Mouse (Mus musculus): ENCODE data around the gene Aip. TPM values are rescaled to one million over a fixed set of nuclear protein-coding genes. Genes with fewer than 3 reads are reported as not detected.
"Not testable (repeated sequence)": the region's sequence is repeated elsewhere in the genome, so short reads cannot be mapped to it uniquely, and the experiment has no call there.

Gene Aip
- polyA plus RNA-seq, 1 experiment from 2014 or later: 113 TPM

DNA sequence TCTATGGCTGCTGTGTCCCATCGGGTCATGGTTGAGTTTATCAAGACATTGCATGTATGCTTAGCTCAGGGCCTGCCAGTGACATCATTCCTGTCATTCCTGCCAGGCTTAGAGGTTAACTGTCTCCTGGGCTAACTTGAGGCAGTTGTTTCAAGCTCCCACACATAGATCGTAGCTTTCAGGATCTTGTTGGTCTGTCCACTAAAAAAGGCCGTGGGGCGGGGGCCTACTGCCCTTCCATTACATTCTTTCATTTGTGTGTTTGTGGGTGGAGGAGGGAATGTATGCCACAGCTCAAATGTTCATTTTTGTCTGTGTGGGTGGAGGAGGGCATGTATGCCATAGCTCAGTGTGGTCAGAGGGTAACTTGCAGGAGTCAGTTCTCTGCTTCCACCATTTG, 4.4 kb upstream of the Aip start:
- Histone ChIP-seq H3K9me3 (ENCODE audit: control insufficient read depth, low read length) (no peaks in the 10 kb centered on the region), H3K4me1 (ENCODE audit: control insufficient read depth, insufficient read depth, low read depth, low read length) (peaks cover 9% of the 10 kb centered on the region), H3K4me2 (ENCODE audit: low read length) (no peak overlapping the region), H3K27ac (ENCODE audit: low read depth, low read length) (no peak overlapping the region), H3K4me3 (ENCODE audit: low read length) (no peak overlapping the region), H3K36me3 (ENCODE audit: control insufficient read depth, insufficient read depth, low read length) (peaks cover 31% of the 10 kb centered on the region), H3K9ac (ENCODE audit: low read depth, low read length) (no peak overlapping the region), H3K27me3 (replicated peaks; ENCODE audit: control insufficient read depth, insufficient read depth, low read length) (no peaks in the 10 kb centered on the region)
- 93% methylated on average over 4 of the region's 4 CpGs for WGBS
- no peak for ATAC-seq

DNA sequence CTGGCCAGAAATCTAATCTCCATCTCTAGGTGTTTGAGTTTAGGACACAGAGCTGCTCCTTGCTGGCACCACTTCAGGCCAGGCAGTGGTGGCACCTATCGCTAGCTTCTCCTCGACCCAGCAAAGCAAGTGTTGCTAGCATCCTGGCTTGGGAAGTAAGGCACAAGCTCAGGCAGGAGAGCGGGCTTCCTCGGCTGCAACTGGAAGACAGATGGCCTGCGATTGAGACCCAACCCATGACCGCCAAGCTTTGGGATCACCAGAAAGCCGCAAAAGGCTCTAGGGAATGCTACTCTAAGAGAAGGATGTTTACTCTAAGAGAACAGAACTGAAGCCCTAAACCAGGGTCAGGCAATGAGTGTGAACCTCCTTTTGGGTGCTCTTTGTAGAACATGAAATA, 3.8 kb upstream of the Aip start:
- no peaks in the 10 kb centered on the region for H3K9me3 ChIP-seq (ENCODE audit: control insufficient read depth, low read length)
- H3K4me3 ChIP-seq (ENCODE audit: low read length): no peak overlapping the region
- H3K9ac ChIP-seq (ENCODE audit: low read depth, low read length): no peak overlapping the region
- H3K4me2 ChIP-seq (ENCODE audit: low read length): no peak overlapping the region
- H3K36me3 ChIP-seq (ENCODE audit: control insufficient read depth, insufficient read depth, low read length): peaks cover 31% of the 10 kb centered on the region
- H3K27ac ChIP-seq (ENCODE audit: low read depth, low read length): no peak overlapping the region
- peaks cover 9% of the 10 kb centered on the region for H3K4me1 ChIP-seq (ENCODE audit: control insufficient read depth, insufficient read depth, low read depth, low read length)
- no peaks in the 10 kb centered on the region for H3K27me3 ChIP-seq (replicated peaks; ENCODE audit: control insufficient read depth, insufficient read depth, low read length)
- no peak for ATAC-seq
- WGBS: 95% methylated on average over 7 of the region's 7 CpGs

DNA sequence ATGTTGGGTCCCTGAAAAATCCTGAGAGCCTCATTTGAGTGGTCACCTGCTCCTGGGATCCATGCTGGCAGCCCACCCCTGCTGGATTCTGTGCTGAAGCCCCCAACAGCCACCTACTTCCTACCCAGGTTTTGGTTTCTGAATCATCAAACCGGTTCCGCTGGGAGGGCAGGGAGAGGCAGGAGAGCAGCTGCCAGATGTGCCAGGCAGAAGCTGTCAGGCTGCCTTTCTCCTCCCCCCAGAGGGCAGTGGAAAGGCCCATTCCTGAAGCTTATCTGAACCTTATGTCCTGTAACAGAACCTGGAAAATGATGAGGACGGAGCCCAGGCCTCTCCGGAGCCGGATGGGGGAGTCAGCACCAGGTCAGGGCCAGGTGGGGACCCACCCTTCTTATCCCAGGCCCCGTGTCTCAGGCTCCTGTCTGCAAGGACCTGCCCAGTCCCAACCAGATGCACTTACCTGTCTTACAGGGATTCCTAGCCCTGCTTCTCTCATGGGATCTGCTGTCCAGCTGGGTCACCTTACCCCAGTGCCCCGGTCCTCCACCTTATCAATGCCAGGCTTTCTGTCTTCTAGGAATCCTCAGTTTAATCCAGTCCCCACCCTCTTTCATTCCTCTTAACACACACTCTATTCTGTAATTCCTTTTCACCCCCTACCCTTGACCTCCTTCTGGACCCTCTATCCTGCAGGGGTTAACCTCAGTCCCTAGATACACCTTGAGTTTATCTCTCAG, 1.3 kb upstream of the Aip start:
- H3K4me2 ChIP-seq (ENCODE audit: low read length): peak overlapping the region; percentile 67
- H3K36me3 ChIP-seq (ENCODE audit: control insufficient read depth, insufficient read depth, low read length): peaks cover 24% of the 10 kb centered on the region
- H3K27me3 ChIP-seq (replicated peaks; ENCODE audit: control insufficient read depth, insufficient read depth, low read length): no peaks in the 10 kb centered on the region
- ATAC-seq: no peak
- no peaks in the 10 kb centered on the region for H3K9me3 ChIP-seq (ENCODE audit: control insufficient read depth, low read length)
- peak overlapping the region; percentile 85 for H3K4me3 ChIP-seq (ENCODE audit: low read length)
- 70% methylated on average over 7 of the region's 7 CpGs for WGBS
- H3K27ac ChIP-seq (ENCODE audit: low read depth, low read length): no peak overlapping the region
- peaks cover 9% of the 10 kb centered on the region for H3K4me1 ChIP-seq (ENCODE audit: control insufficient read depth, insufficient read depth, low read depth, low read length)
- H3K9ac ChIP-seq (ENCODE audit: low read depth, low read length): peak overlapping the region; percentile 93

DNA sequence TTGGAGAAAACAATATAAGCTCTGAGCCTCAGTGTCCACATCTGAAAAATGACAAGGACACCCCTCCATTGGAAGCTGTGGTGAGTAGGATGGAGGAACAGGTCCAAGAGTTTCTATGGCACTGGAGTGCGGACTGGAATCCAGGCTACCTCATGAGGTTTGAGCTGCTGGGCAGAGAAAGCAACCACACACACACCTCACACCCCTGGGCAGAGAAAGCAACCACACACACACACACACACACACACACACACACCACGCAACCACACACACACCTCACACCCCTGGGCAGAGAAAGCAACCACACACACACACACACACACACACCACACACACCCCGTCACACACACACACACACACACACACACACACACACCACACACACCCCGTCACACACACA, 390 bp downstream of the Aip start:
- peak overlapping the region; percentile 85 for H3K4me3 ChIP-seq (ENCODE audit: low read length)
- not testable (repeated sequence) for H3K27me3 ChIP-seq (replicated peaks; ENCODE audit: control insufficient read depth, insufficient read depth, low read length); H3K9me3 ChIP-seq (ENCODE audit: control insufficient read depth, low read length)
- peaks cover 15% of the 10 kb centered on the region for H3K36me3 ChIP-seq (ENCODE audit: control insufficient read depth, insufficient read depth, low read length)
- peak; percentile 31 for ATAC-seq
- WGBS: 21% methylated on average over 2 of the region's 4 CpGs
- H3K4me2 ChIP-seq (ENCODE audit: low read length): peak overlapping the region; percentile 67
- peaks cover 16% of the 10 kb centered on the region for H3K4me1 ChIP-seq (ENCODE audit: control insufficient read depth, insufficient read depth, low read depth, low read length)
- H3K9ac ChIP-seq (ENCODE audit: low read depth, low read length): peak overlapping the region; percentile 93
- H3K27ac ChIP-seq (ENCODE audit: low read depth, low read length): peak overlapping the region; percentile 54

DNA sequence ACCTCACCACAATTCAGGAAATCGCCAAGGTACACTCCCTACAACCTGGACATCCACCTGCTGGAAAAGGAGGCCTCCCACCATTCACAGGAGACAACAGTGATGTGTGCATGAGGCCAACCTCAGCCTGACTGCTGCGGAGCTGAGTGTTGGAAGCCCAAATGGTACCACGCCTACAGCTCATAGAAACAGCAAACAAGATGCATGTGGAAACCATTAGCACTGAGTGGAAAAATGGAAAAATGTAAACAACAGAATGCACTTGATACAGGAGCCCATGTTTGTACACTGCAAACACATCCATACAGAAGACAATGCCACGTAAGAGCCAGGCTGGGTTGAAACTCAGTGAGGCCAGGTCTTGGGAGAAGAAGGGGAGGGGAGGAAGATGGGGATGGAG, 1.2 kb downstream of the Aip start:
- no peak overlapping the region for H3K4me2 ChIP-seq (ENCODE audit: low read length)
- H3K9ac ChIP-seq (ENCODE audit: low read depth, low read length): no peak overlapping the region
- H3K4me1 ChIP-seq (ENCODE audit: control insufficient read depth, insufficient read depth, low read depth, low read length): peaks cover 19% of the 10 kb centered on the region
- ATAC-seq: no peak
- WGBS: 85% methylated on average over 4 of the region's 4 CpGs
- no peaks in the 10 kb centered on the region for H3K9me3 ChIP-seq (ENCODE audit: control insufficient read depth, low read length)
- no peak overlapping the region for H3K4me3 ChIP-seq (ENCODE audit: low read length)
- H3K36me3 ChIP-seq (ENCODE audit: control insufficient read depth, insufficient read depth, low read length): peaks cover 8% of the 10 kb centered on the region
- no peak overlapping the region for H3K27ac ChIP-seq (ENCODE audit: low read depth, low read length)
- no peaks in the 10 kb centered on the region for H3K27me3 ChIP-seq (replicated peaks; ENCODE audit: control insufficient read depth, insufficient read depth, low read length)

DNA sequence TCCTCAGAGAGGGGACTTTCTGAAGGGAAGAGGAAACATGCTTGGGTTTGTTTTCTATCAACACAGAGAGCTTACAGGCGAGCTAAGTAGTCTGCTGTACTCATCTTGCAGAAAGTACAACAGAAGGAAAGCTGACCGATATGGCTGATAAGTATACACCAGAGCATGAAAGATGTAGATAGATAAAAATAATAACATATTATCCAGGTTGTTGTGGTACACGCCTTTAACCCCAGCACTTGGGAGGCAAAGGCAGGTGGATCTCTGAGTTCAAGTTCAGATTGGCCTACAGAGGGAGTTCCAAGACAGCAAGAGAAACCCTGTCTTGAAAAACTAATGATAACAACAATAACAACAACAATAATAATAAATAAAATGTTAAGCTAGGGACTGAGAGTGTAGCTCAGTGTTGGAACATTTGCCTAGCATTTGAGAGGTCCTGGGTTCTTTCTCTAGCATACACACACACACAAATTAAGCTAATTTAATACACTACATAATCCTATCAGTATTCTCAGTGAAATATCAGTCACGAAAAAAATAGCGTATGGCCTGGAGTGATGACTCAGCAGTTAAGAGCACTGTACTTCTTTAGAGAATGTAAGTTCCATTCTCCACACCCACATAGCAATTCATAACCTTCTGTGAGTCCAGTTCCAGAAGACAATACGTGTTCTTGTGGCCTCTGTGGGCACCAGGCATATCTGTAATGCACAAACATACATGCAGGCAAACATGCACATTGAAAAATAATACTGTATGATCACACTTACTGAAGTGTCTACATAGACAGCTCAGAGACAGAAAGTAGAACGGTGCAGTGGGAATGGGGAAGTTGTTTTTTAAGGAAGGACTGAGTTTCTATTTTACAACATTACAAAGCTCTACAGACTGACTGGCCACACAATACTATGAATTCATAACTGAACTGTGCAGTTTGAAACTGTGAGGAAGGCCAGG, 3.0 kb downstream of the Aip start:
- no peaks in the 10 kb centered on the region for H3K9me3 ChIP-seq (ENCODE audit: control insufficient read depth, low read length)
- no peak overlapping the region for H3K4me2 ChIP-seq (ENCODE audit: low read length)
- H3K27ac ChIP-seq (ENCODE audit: low read depth, low read length): no peak overlapping the region
- H3K9ac ChIP-seq (ENCODE audit: low read depth, low read length): no peak overlapping the region
- ATAC-seq: no peak
- WGBS: 84% methylated on average over 7 of the region's 7 CpGs
- peaks cover 3% of the 10 kb centered on the region; the same call in 1 of the 2 replicates for H3K36me3 ChIP-seq (ENCODE audit: control insufficient read depth, insufficient read depth, low read length)
- peaks cover 19% of the 10 kb centered on the region for H3K4me1 ChIP-seq (ENCODE audit: control insufficient read depth, insufficient read depth, low read depth, low read length)
- H3K4me3 ChIP-seq (ENCODE audit: low read length): no peak overlapping the region
- no peaks in the 10 kb centered on the region for H3K27me3 ChIP-seq (replicated peaks; ENCODE audit: control insufficient read depth, insufficient read depth, low read length)

DNA sequence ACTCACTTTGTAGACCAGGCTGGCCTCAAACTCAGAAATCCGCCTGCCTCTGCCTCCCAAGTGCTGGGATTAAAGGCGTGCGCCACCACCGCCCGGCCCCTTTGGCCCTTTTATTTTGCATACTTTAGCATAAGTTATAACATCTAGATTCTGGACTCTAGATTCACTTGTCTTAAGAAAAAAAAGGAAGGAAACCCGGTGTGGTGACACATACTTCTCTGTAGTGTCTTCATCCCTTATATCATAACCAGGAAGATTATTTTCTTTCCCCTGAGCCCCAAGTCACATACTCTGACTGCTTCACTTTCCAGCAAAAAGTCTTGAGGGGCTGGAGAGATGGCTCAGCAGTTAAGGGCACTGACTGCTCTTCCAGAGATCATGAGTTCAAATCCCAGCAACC, 3.8 kb downstream of the Aip start:
- not testable (repeated sequence) for H3K27ac ChIP-seq (ENCODE audit: low read depth, low read length); H3K4me3 ChIP-seq (ENCODE audit: low read length); ATAC-seq; H3K9me3 ChIP-seq (ENCODE audit: control insufficient read depth, low read length); H3K9ac ChIP-seq (ENCODE audit: low read depth, low read length); H3K27me3 ChIP-seq (replicated peaks; ENCODE audit: control insufficient read depth, insufficient read depth, low read length); H3K36me3 ChIP-seq (ENCODE audit: control insufficient read depth, insufficient read depth, low read length)
- Histone ChIP-seq H3K4me1 (ENCODE audit: control insufficient read depth, insufficient read depth, low read depth, low read length) (peaks cover 13% of the 10 kb centered on the region), H3K4me2 (ENCODE audit: low read length) (peak overlapping the region; percentile 56)
- 57% methylated on average over 6 of the region's 6 CpGs for WGBS

DNA sequence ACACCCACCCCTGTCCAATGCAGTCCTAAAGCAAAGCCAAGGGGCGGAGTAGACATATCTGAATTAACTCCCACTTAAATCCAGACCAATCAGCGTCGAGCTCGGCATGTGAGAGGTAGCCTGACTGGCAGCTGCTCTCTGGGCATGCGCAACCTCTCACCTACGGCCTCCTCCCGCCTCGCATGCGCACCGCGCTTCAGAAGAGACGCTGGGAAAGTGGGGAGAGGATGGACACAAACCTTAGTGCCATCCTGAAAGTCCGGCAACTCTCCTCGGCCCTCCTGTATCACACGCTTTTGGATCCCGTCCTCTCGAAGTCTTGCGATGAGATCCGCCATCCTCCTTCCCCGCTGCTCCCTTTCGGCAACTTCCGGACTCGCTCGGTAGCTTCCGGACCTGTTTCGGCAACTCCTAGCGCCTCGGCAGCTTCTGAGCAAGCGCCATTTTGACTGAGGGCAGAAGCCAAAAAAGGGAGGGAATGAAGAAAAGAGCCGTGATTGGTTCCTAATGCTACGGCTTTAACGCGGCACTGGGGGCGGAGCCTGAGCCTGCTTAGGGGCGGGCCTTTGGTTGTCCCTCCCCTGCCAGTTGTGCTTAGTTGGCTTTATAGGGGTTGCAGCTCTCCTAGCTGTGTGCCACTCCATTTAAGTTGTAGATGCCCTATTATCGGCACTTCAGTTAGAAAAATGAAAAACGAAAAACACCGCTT, 4.4 kb downstream of the Aip start:
- Histone ChIP-seq H3K9me3 (ENCODE audit: control insufficient read depth, low read length) (no peaks in the 10 kb centered on the region), H3K27ac (ENCODE audit: low read depth, low read length) (peak overlapping the region; percentile 91), H3K36me3 (ENCODE audit: control insufficient read depth, insufficient read depth, low read length) (peaks cover 3% of the 10 kb centered on the region; the same call in 1 of the 2 replicates), H3K4me3 (ENCODE audit: low read length) (peak overlapping the region; percentile 60), H3K9ac (ENCODE audit: low read depth, low read length) (peak overlapping the region; percentile 74), H3K4me2 (ENCODE audit: low read length) (peak overlapping the region; percentile 56), H3K4me1 (ENCODE audit: control insufficient read depth, insufficient read depth, low read depth, low read length) (peaks cover 9% of the 10 kb centered on the region), H3K27me3 (replicated peaks; ENCODE audit: control insufficient read depth, insufficient read depth, low read length) (no peaks in the 10 kb centered on the region)
- peak; percentile 86 for ATAC-seq
- WGBS: 1% methylated on average over 38 of the region's 38 CpGs

Measured in hindbrain, embryonic 16.5 days (tissue).